8 mouse cellular contexts compared by ENCODE assay signal in the genomic region with DNA sequence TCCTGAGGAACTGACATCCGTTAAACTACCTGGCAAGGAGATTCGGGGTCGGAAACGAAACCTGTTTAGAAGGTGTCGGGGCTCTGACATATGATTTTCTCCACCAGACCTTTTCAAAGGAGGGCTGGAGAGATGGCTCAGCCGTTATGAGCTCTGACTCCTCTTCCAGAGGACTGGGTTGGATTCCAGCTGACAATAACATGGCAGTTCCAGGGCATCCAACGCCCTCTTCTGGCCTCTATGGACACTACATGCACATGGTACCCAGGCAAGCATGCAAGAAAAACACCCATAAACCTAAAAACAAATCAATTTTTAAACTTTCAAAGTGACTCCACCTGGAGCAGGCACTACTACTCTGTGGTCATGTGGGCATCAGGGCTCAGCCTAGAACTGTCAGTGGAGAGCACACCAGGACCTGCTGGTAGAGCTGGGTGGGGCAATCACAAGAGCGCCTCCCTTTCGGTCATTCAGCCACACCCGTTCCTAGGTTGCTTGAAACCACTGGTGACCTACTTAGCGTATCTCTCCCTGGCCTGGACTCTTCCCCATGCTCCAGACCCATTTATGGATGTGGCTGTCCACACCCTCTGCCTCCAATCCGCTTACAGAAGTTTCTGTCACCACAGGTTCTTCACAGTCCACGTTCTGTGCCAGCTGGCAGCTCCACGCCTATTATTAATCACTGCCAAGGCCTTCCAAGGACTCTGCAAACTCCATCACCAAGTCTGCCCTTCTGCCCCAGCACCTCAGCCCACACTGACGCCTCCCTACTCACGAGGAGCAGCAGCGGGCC. TPM values are rescaled to one million over a fixed set of nuclear protein-coding genes. Genes with fewer than 3 reads are reported as not detected.
DNase-seq lines count a peak whose midpoint lies in the region; ATAC-seq and TF ChIP-seq lines count a peak whose summit lies in the region.

No protein-coding gene starts in this region.

- DNase-seq in left cerebral cortex, adult 2 months (ENCODE audit: extremely low spot score in 1 of 2, low spot score in 2 of 2): no peak
- DNase-seq in left cerebral cortex, adult 11 months (ENCODE audit: low spot score): no peak
- DNase-seq in brain, adult 2 months (ENCODE audit: low read depth, low spot score): peak; percentile 58
- peak in 1 of 3 experiments; percentile 52 for DNase-seq in liver, embryonic 14.5 days (ENCODE audit: low read depth in 3 of 3, low spot score in 3 of 3)
- peak; percentile 68 for DNase-seq in stomach, postnatal 0 days (ENCODE audit: low spot score)
- DNase-seq in forebrain, embryonic 11.5 days (ENCODE audit: low spot score): no peak
- DNase-seq in frontal cortex, postnatal 36 days (ENCODE audit: low spot score in 2 of 2): no peak

- H3K36me3 ChIP-seq in heart, embryonic 14.5 days (ENCODE audit: control insufficient read depth, insufficient read depth, low read length): 0 out of 2 replicates have a peak, but pooled peaks cover 5% of the 10 kb centered on the region
- H3K36me3 ChIP-seq in liver, embryonic 14.5 days (replicated peaks; ENCODE audit: control insufficient read depth, insufficient read depth, low read depth): peaks cover 8% of the 10 kb centered on the region
- no peaks in the 10 kb centered on the region for H3K36me3 ChIP-seq in stomach, postnatal 0 days (ENCODE audit: control insufficient read depth, insufficient read depth, low read length)
- no peaks in the 10 kb centered on the region for H3K36me3 ChIP-seq in forebrain, embryonic 11.5 days (ENCODE audit: control insufficient read depth, insufficient read depth, low read length)

- no peak for TF ChIP-seq EP300 in liver, embryonic 14.5 days (IDR thresholded peaks at IDR 0.05; ENCODE audit: low read depth)
- TF ChIP-seq EP300 in stomach, postnatal 0 days (optimal IDR thresholded peaks at IDR 0.05): no peak

- intact Hi-C loops in left cerebral cortex, adult 2 months (cut with DNase I): loop anchor here (5.0 kb wide), 1 partner anchor 39 kb away; no protein-coding TSS in a partner anchor

- H3K9me3 ChIP-seq in heart, embryonic 14.5 days (ENCODE audit: control insufficient read depth, low read length): no peaks in the 10 kb centered on the region
- no peaks in the 10 kb centered on the region for H3K9me3 ChIP-seq in liver, embryonic 14.5 days (ENCODE audit: control insufficient read depth, low read length)
- H3K9me3 ChIP-seq in stomach, postnatal 0 days (ENCODE audit: control insufficient read depth, low read length): no peaks in the 10 kb centered on the region
- H3K9me3 ChIP-seq in forebrain, embryonic 11.5 days (ENCODE audit: control insufficient read depth, low read length): no peaks in the 10 kb centered on the region; the same call in 1 of the 2 replicates

- WGBS in heart, embryonic 14.5 days: 49% methylated on average over 17 of the region's 17 CpGs
- 58% methylated on average over 17 of the region's 17 CpGs for WGBS in liver, embryonic 14.5 days (ENCODE audit: insufficient replicate concordance)
- WGBS in stomach, postnatal 0 days: 48% methylated on average over 17 of the region's 17 CpGs
- WGBS in forebrain, embryonic 11.5 days: 93% methylated on average over 17 of the region's 17 CpGs

- H3K4me1 ChIP-seq in heart, embryonic 14.5 days (ENCODE audit: control insufficient read depth in 2 of 2, insufficient read depth in 2 of 2, low read length in 2 of 2): peaks cover 56 to 84% of the 10 kb centered on the region in 2 experiments
- H3K4me1 ChIP-seq in liver, embryonic 14.5 days (replicated peaks; ENCODE audit: control insufficient read depth in 2 of 2, insufficient read depth in 2 of 2, low read length in 1 of 2): peaks cover 96 to 99% of the 10 kb centered on the region in 2 experiments
- peaks cover 28% of the 10 kb centered on the region for H3K4me1 ChIP-seq in stomach, postnatal 0 days (replicated peaks; ENCODE audit: control insufficient read depth, insufficient read depth)
- peaks cover 2% of the 10 kb centered on the region; the same call in 1 of the 2 replicates for H3K4me1 ChIP-seq in forebrain, embryonic 11.5 days (replicated peaks; ENCODE audit: control insufficient read depth, insufficient read depth, low read length)

- H3K4me3 ChIP-seq in left cerebral cortex, adult 2 months: no peak overlapping the region
- no peak overlapping the region for H3K4me3 ChIP-seq in heart, embryonic 14.5 days (ENCODE audit: control insufficient read depth in 1 of 2, insufficient read depth in 1 of 2, low read depth in 1 of 2, low read length in 2 of 2)
- H3K4me3 ChIP-seq in liver, embryonic 14.5 days (ENCODE audit: insufficient read depth in 1 of 2, low read depth in 2 of 2, low read length in 2 of 2): no peak overlapping the region
- no peak overlapping the region for H3K4me3 ChIP-seq in stomach, postnatal 0 days (ENCODE audit: low read depth, low read length)
- H3K4me3 ChIP-seq in forebrain, embryonic 11.5 days (ENCODE audit: low read depth, low read length): no peak overlapping the region

- H3K27me3 ChIP-seq in heart, embryonic 14.5 days (ENCODE audit: control insufficient read depth, insufficient read depth, low read length): no peaks in the 10 kb centered on the region
- no peaks in the 10 kb centered on the region for H3K27me3 ChIP-seq in liver, embryonic 14.5 days (ENCODE audit: control insufficient read depth, insufficient read depth, low read length)
- H3K27me3 ChIP-seq in stomach, postnatal 0 days (ENCODE audit: control insufficient read depth, insufficient read depth, low read length): no peaks in the 10 kb centered on the region
- no peaks in the 10 kb centered on the region for H3K27me3 ChIP-seq in forebrain, embryonic 11.5 days (ENCODE audit: control insufficient read depth, insufficient read depth, low read length)

- no peak overlapping the region for H3K27ac ChIP-seq in left cerebral cortex, adult 2 months
- peak overlapping the region; percentile 56 to 77 for H3K27ac ChIP-seq in heart, embryonic 14.5 days (replicated peaks in 1 of 2; ENCODE audit: control insufficient read depth in 1 of 2, insufficient read depth in 1 of 2, low read depth in 2 of 2, low read length in 2 of 2)
- H3K27ac ChIP-seq in liver, embryonic 14.5 days: peak overlapping the region; percentile 41; the same call in 1 of the 2 replicates
- peak overlapping the region; percentile 67 for H3K27ac ChIP-seq in stomach, postnatal 0 days (replicated peaks)
- no peak overlapping the region for H3K27ac ChIP-seq in forebrain, embryonic 11.5 days (ENCODE audit: low read depth, low read length)

- ATAC-seq in heart, embryonic 14.5 days (ENCODE audit: insufficient number of reproducible peaks, insufficient read depth, low FRiP score, low read depth): peak; percentile 72
- peak; percentile 12; the same call in 1 of the 2 replicates for ATAC-seq in liver, embryonic 14.5 days (ENCODE audit: insufficient read depth)
- ATAC-seq in stomach, postnatal 0 days (ENCODE audit: low FRiP score, low TSS enrichment): peak; percentile 85
- ATAC-seq in forebrain, embryonic 11.5 days (replicated peaks; ENCODE audit: low FRiP score): no peak

- peak; percentile 47 for TF ChIP-seq CTCF in left cerebral cortex, adult 2 months (IDR thresholded peaks at IDR 0.05)
- peak; percentile 66 for TF ChIP-seq CTCF in liver, embryonic 14.5 days (IDR thresholded peaks at IDR 0.05; ENCODE audit: low read depth)
- TF ChIP-seq CTCF in stomach, postnatal 0 days (IDR thresholded peaks at IDR 0.05; ENCODE audit: low read depth): peak; percentile 58

- no peak overlapping the region for H3K9ac ChIP-seq in heart, embryonic 14.5 days (ENCODE audit: low read length)
- 0 out of 2 replicates have a peak overlapping the region, but pooled peaks have one; percentile 31 for H3K9ac ChIP-seq in liver, embryonic 14.5 days (replicated peaks)
- H3K9ac ChIP-seq in stomach, postnatal 0 days (ENCODE audit: low read length): no peak overlapping the region
- H3K9ac ChIP-seq in forebrain, embryonic 11.5 days (ENCODE audit: low read length): no peak overlapping the region

- peak overlapping the region; percentile 19; the same call in 1 of the 2 replicates for H3K4me2 ChIP-seq in heart, embryonic 14.5 days (ENCODE audit: low read length)
- peak overlapping the region; percentile 33 for H3K4me2 ChIP-seq in liver, embryonic 14.5 days (ENCODE audit: low read depth)
- H3K4me2 ChIP-seq in stomach, postnatal 0 days (replicated peaks; ENCODE audit: low read depth): no peak overlapping the region
- H3K4me2 ChIP-seq in forebrain, embryonic 11.5 days (ENCODE audit: low read depth, low read length, severe bottlenecking): no peak overlapping the region

RNA-seq across cellular contexts. Expression of gene Stk24, which starts 18.3 kb away (rescaled TPM):
- total RNA-seq in left cerebral cortex, adult 2 months (2021): 10 to 100 TPM; 67.8 to 74.2 TPM
- 45.2 and 48.9 TPM in 2 replicates for polyA plus RNA-seq in heart, embryonic 14.5 days (2014; fragmentation: Nextera tagmentation; extraction: Ambion mirVana)
- polyA plus RNA-seq in liver, embryonic 14.5 days (2012; rRNA removed): 16.2 and 22.5 TPM in 2 replicates
- polyA plus RNA-seq in liver, embryonic 14.5 days (2014; fragmentation: Nextera tagmentation; extraction: Ambion mirVana): 31.0 and 36.7 TPM in 2 replicates
- polyA plus RNA-seq in stomach, postnatal 0 days (2015; fragmentation: Nextera tagmentation; extraction: Ambion mirVana): 34.0 and 35.9 TPM in 2 replicates
- 50.0 and 51.1 TPM in 2 replicates for polyA plus RNA-seq in forebrain, embryonic 11.5 days (2014; fragmentation: Nextera tagmentation; extraction: Ambion mirVana)

Comparison
In these comparisons a context has a peak if more than half of its experiments do, and no peak if none do; other contexts are left out.
1. DNase-seq: peak in brain, adult 2 months (single experiment) and stomach, postnatal 0 days (single experiment); none in left cerebral cortex, adult 2 months (0 of 2), left cerebral cortex, adult 11 months (single experiment), forebrain, embryonic 11.5 days (single experiment) and frontal cortex, postnatal 36 days (0 of 2).
2. H3K27ac ChIP-seq: peak in heart, embryonic 14.5 days (2 of 2), liver, embryonic 14.5 days (single experiment) and stomach, postnatal 0 days (single experiment); none in left cerebral cortex, adult 2 months (single experiment) and forebrain, embryonic 11.5 days (single experiment).
3. H3K4me2 ChIP-seq: peak in heart, embryonic 14.5 days (single experiment) and liver, embryonic 14.5 days (single experiment); none in stomach, postnatal 0 days (single experiment) and forebrain, embryonic 11.5 days (single experiment).
4. Peak in every context shown above with its lines, with median percentiles within 50 percentile points of each other: CTCF ChIP-seq.